Mouse (Mus musculus) spleen, adult 18-20 months (tissue): ENCODE results near the gene Ehmt2.

Source experiments
- DNase-seq, 2 experiments: peaks; one replicate each; pipeline ENCODE4 v3.0.0; 2022; ENCODE audit warnings: mixed read lengths in 2 of 2

The Ehmt2 gene

DNA sequence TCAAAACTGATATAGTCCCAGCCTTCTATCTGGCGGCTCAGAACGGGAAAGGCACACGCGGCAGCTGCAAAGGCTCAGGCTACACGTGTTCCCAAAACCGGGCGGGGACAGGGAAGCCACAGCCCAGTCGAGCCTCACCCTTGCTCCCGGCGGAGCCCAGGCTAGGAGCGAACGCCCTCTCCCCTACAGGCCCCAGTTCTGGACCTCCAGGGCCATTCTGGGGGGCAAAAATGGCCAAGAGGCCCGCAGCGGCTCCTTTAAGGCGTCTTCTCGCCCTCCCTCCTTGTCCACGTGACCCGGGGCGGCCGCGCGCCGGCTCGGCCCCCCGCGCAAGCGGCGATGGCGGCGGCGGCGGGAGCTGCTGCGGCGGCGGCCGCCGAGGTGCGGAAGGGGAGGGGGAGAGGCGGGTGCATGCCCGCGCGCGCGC is at the start of gene Ehmt2, which contains the start of gene C2:
Gene Ehmt2, plus strand, starts transcription at position 310 of the 427 bp plus-strand sequence.
Gene C2, minus strand, starts transcription at position 106 of the 427 bp plus-strand sequence.
- DNase-seq: peak; percentile 76 to 82

GRCm38 (mm10) chr17:34849722-34850516 is 48.4 kb upstream of the Ehmt2 start, which contains the start of the genes Skiv2l and Nelfe:
Gene Skiv2l, minus strand, starts transcription at chr17:34850210.
Gene Nelfe, plus strand, starts transcription at chr17:34850391.
- DNase-seq: peak; percentile 97

GRCm38 (mm10) chr17:34850517-34851125 is 47.6 kb upstream of the Ehmt2 start:
- no peak for DNase-seq

DNA sequence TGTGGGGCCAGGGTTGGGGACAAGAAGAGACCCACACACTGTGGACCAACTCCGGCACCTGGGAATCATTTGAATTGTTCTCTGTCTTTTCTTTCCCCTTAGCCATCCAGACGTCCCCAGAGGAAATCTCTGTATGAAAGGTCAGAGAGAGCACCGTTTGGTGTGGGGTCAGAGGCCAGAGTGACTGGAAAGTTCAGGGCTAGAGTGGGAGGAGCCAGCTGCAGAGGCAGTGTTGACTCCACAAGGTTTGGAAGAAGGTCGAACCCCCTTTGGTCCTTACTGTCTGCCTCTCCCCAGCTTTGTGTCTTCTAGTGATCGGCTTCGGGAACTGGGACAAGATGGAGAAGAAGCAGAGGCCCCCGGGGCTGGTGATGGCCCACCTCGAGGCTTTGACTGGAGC is 44.8 kb upstream of the Ehmt2 start:
- DNase-seq: no peak

- no peak for DNase-seq
These were observed 43.5 kb upstream of the Ehmt2 start for GRCm38 (mm10) chr17:34854761-34855160.

DNA sequence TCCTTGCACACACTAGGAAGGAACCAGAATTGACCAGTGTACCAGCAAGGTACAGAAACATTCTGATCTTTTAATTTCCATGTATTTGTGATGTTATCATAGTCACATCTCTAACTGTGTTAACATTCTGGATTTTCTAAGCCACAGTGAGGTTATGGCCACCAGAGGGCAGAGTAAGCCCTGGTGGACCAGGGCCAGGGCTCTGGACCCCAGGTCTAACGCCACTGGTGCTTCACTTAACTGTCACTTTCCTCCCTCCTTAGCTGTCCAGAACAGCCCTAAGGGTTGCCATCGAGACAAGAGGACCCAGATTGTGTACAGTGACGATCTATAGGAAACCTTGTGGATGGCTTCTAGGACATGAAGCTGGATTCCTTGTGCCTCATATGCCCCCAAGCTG is 42.4 kb upstream of the Ehmt2 start:
- peak in 1 of 2 experiments; percentile 67 for DNase-seq

- DNase-seq: no peak
These were observed 39.6 kb upstream of the Ehmt2 start for GRCm38 (mm10) chr17:34858670-34859069.

- no peak for DNase-seq
These were observed 37.8 kb upstream of the Ehmt2 start for GRCm38 (mm10) chr17:34860514-34860913.

DNA sequence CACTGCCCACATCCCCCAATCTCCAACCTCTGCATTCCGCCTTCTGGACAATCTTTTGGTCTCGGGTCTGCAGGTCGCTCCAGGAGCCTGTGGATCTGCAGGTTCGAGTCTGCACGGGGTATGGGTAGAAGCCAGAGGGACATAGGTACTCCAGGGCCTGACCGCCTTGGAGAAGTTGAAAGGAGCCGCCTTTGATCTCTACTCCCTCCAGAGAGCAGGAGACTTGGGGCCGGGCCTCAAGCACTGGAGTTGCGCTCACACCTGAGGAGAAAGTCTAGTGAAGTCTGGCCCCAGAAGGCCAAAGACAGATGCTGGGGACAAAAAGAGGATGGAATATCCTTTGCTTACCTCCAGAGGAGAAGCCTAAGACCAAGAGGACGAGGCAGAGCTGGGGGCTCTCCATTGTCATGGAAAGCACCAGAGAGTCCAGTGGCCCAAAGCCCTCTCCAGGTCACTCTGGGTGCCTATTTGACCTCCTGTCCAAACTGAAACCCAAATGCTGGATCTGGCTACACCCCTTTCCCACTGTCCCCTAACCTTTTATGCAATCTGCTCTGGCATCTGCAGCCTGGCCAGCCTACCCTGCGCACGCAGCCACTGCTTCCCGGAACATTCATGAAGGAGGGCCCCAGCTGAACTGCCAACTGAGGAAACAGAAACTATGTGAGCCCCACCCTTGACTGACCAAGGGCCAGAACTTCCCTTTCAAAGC is 36.4 kb upstream of the Ehmt2 start:
- no peak for DNase-seq

GRCm38 (mm10) chr17:34862416-34863081 is 35.7 kb upstream of the Ehmt2 start, which contains the start of gene Cfb:
Gene Cfb, minus strand, starts transcription at chr17:34862518.
- no peak for DNase-seq

DNA sequence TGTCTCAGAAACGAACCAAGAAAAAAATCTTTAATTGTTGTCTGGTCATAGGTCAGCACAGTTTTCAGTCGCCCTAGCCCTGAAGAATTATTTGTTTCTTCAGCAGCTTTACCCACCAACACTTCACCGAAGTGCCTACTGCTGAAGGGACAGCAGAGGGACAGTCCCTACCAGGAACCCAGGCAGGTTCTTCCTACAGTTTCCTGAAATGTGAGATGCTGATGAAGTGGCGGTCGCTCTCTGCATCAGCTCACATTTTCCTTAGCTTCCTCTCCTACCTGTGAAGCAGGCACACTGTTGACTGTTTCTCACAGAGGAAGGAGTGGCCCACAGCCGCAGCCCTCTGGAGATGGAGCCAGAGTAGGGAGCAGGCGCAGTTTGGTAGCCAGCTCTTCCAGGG is 32.3 kb upstream of the Ehmt2 start:
- no peak for DNase-seq

DNA sequence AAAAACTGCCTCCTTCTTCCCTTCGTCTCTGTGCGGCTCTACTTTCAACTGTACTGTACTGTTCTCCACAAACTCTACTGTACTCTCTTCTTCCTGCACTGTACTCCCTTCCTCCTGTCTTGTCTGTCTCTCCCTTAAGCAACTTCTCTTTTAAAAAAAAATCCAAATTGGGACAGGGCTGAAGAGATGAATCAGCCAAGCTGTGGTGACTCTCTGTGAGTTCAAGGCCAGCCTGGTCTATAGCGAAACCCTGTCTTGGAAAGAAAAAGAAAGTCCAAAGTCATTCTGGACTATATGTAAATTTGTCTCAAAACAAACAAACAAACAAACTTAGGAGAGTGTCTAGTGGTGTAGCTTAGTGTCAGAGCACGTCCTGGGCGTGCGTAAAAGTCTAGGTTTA is 23.9 kb upstream of the Ehmt2 start:
- no peak for DNase-seq

DNA sequence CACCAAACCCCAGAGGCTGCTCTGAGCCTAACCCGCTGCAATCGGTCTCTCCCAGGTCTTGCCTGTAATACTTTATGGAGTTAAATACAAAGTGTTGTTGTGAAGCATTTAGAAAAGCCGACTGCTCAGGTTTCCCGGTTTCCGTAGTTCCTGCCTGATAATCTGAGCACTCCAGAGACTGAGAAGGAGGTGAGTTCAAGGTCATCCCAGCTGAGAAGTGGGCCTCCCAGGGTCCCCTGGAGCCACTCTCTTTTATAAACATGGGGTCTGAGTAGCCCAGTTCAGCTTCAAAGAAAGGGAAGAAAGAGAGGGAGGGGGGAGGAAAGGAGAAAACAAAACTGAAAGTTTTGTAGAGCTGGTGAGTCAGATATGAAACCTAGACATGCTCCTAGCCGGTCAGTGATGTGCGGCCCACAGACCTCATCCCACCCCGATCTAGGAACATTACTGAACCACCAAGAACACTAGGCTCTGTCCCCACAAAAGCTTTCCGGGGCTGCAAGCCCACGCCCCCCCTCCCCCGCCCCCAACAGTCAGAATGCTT is 18.9 kb upstream of the Ehmt2 start, which contains the start of gene Zbtb12:
Gene Zbtb12, plus strand, starts transcription at position 148 of the 544 bp plus-strand sequence.
- DNase-seq: no peak

DNA sequence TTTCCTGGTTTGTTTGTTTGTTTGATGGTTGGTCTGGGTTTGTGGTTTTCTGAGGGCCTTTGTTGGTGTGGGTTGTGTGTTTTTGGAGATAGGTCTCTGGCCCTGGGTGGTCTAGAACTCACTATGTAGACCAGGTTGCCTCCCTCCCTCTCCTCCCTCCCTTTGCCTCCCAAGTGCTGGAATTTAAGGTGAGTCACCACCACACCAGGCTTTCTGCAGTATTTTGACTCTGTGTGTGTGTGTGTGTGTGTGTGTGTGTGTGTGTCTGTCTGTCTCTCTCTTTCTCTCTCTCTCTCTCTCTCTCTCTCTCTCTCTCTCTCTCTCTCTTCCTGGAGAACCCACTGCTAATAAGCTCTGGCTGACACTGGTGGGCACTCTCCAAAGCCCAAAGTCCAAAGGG is 17.1 kb upstream of the Ehmt2 start:
- DNase-seq: no peak

- DNase-seq: no peak
These were observed 16.5 kb upstream of the Ehmt2 start, which contains the start of gene Gm20547 for GRCm38 (mm10) chr17:34881683-34882310. Gene Gm20547, minus strand, starts transcription at chr17:34882042.

DNA sequence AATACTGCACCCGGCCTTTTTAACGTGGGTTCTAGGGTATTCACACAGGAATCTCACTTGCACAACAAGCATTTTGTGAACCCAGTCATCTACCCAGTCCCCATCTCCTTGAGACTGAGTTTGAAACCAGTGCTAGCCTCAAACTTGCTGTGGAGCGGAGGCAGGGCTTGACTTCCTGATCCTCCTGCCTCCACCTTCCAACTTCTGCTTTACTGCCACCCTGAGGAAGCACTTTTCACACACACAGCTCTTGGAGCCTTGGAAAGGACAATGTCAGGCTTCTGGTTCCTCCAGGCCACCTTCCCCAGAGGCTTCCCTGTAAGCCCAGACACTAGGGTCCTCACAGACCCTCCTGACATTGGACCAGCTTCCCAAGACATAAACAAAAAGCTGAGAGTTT is 14.9 kb upstream of the Ehmt2 start:
- DNase-seq: no peak

DNA sequence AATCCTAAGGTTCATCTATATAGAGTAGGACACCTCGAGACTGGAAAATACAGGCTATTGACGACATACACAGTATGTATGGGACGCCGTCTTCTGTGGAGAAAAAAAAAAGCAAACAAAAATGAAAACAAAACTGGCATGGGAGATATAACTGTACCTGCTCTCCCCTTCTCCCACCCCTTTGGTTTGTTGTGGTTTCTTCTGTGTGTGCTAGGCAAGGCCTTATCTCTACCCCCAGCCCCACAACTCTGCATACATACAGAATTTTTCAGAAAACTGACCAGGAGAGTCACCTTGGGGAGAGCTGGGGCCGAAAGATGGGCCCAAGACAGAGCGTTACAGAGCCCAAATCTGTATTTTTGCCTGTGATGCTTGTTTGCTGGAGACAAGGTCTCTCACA is 13.6 kb upstream of the Ehmt2 start:
- DNase-seq: no peak

GRCm38 (mm10) chr17:34885615-34886014 is 12.7 kb upstream of the Ehmt2 start:
- no peak for DNase-seq

- DNase-seq: no peak
These were observed 10.3 kb upstream of the Ehmt2 start for GRCm38 (mm10) chr17:34887942-34888341.

DNA sequence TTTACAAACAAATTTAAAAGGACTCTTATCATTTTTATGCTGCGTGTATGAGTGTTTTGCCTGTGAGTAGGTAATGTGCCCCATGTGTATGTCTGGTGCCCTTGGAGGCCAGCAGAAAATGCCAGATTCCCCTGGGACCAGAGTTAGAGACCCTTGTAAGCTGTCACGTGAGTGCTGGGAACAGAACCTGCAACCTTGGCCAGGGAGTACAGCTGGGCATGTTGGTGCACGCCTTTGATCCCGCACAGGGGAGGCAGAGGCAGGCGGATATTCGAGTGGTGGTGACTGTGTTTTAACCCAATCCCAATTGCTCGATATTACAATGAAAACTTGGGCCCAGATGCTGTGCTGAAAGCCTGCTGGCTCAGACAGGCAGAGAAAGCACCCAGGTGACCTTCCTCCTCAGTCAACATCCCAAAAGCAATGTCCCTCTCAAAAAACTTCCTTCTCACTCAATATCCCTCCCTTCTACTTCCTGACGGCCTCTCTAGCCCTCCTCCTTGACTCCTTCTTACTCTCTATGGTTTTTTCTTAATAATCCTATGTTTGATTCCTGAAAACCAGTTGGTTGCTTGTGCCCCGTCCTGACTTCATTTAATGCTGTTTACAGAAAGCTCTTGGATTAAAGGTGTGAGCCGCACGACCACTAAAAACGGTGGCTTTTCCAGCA is 8.1 kb upstream of the Ehmt2 start:
- no peak for DNase-seq

DNA sequence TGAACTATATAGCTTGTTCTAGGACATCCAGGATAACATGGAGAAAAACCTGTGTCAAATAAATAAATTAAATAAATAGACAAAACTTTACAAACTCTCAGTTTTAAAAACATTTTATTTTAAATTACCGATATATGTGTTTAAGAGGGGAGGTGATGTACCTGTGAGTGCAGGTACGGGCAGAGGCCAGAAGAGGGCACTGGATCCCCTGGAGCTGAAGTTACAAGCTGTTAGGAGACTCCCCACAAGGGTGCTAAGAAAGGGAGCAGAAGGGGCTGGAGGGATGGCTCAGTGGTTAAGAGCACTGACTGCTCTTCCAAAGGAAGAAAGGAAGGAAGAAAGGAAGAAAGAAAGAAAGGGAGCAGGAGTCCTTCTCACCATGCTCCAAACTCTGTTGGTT is 6.9 kb upstream of the Ehmt2 start:
- no peak for DNase-seq
